In the genomic region with DNA sequence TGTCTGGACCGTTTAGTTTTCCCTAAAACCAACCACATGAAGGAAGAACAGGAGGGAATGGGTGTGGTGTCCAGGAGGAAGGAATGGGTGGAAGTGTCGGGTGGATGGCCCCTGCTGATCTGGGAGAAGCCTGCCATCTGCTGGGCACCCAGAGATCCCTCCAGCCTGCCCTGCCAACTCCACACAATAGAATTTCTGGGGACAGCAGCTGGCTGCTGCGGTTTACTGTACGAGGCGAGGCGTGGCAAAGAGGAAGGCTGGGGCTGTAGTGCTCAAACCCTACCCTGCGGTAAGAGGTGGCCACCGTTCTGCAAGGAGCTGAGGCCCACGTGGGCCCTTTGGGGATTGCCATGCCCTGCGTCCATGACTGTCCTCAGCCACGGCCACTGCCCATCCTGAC, we compare ENCODE assay signal across 9 mouse cellular contexts. TPM values are rescaled to one million over a fixed set of nuclear protein-coding genes. Genes with fewer than 3 reads are reported as not detected.
DNase-seq lines count a peak whose midpoint lies in the region; ATAC-seq lines count a peak whose summit lies in the region.
"Had no signal": no experiment of that assay in that cellular context is flagged by ENCODE, and none has a peak within 500 bp of the region (broad histone marks: within the 10 kb centered on the region; RNA-seq: fewer than 3 reads in every experiment).

No protein-coding gene starts in this region.

- peaks cover 14% of the 10 kb centered on the region for H3K4me1 ChIP-seq in forebrain, embryonic 14.5 days (ENCODE audit: control insufficient read depth, insufficient read depth, low read length)

- no peaks in the 10 kb centered on the region for H3K9me3 ChIP-seq in forebrain, embryonic 14.5 days (replicated peaks; ENCODE audit: control insufficient read depth, low read length)
- H3K9me3 ChIP-seq: liver, embryonic 15.5 days had no signal

- H3K4me3 ChIP-seq in forebrain, embryonic 14.5 days (ENCODE audit: low read depth, low read length): no peak overlapping the region
- H3K4me3 ChIP-seq: liver, embryonic 15.5 days had no signal

- peak overlapping the region; percentile 46; the same call in 1 of the 2 replicates for H3K9ac ChIP-seq in forebrain, embryonic 14.5 days (ENCODE audit: low read length)
- H3K9ac ChIP-seq: liver, embryonic 15.5 days had no signal

- no peaks in the 10 kb centered on the region for H3K27me3 ChIP-seq in forebrain, embryonic 14.5 days (replicated peaks; ENCODE audit: control insufficient read depth, insufficient read depth, low read length)
- H3K27me3 ChIP-seq: liver, embryonic 15.5 days had no signal

- H3K27ac ChIP-seq in forebrain, embryonic 14.5 days (ENCODE audit: low read depth, low read length): no peak overlapping the region
- H3K27ac ChIP-seq: liver, embryonic 15.5 days had no signal

- no peak overlapping the region for H3K4me2 ChIP-seq in forebrain, embryonic 14.5 days (ENCODE audit: low read length)
- H3K4me2 ChIP-seq: liver, embryonic 15.5 days had no signal

- peak; percentile 82 for DNase-seq in Muller cell, postnatal 12 days (ENCODE audit: inconsistent ontology term)
- DNase-seq in c-Kit-positive CD71-negative TER-119-negative erythroid progenitor cells, embryonic 14.5 days (ENCODE audit: low read depth): peak; percentile 58
- DNase-seq in forebrain, embryonic 14.5 days (ENCODE audit: low spot score): peak; percentile 85
- peak; percentile 84 for DNase-seq in heart, postnatal 4 days
- peak; percentile 64 for DNase-seq in layer of hippocampus, adult 9-11 months
- DNase-seq in lung, postnatal 4 days: peak; percentile 86
- DNase-seq in retina, postnatal 7 days (ENCODE audit: low read depth, low spot score): peak; percentile 53

- peak; percentile 80 for ATAC-seq in forebrain, embryonic 14.5 days
- no peak for ATAC-seq in erythroblast, adult 5-6 weeks (replicated peaks; ENCODE audit: low FRiP score, poor library complexity, severe bottlenecking)

- no peaks in the 10 kb centered on the region for H3K36me3 ChIP-seq in forebrain, embryonic 14.5 days (ENCODE audit: control insufficient read depth, insufficient read depth, low read length)
- H3K36me3 ChIP-seq: liver, embryonic 15.5 days had no signal

- WGBS in forebrain, embryonic 14.5 days: 25% methylated on average over 11 of the region's 11 CpGs

RNA-seq across cellular contexts. Expression of gene Tbc1d16, which starts 37.8 kb away (rescaled TPM):
- polyA plus RNA-seq in forebrain, embryonic 14.5 days (2014; fragmentation: Nextera tagmentation; extraction: Ambion mirVana): 24.6 and 35.8 TPM in 2 replicates
- total RNA-seq in heart, postnatal 4 days (2021): 10 to 100 TPM; 60.5 to 63.4 TPM
- 0.38 TPM in 1 of 2 replicates, not detected in the other for total RNA-seq in erythroblast, adult 5-6 weeks (2015; ENCODE audit: low replicate concordance)
- 0.09 and 0.42 TPM in 2 replicates for total RNA-seq in erythroblast, adult 5-6 weeks (2017; ENCODE audit: low replicate concordance)

RNA-seq across cellular contexts. Expression of gene Ccdc40, which starts 37.9 kb away (rescaled TPM):
- polyA plus RNA-seq in forebrain, embryonic 14.5 days (2014; fragmentation: Nextera tagmentation; extraction: Ambion mirVana): 11.0 and 12.5 TPM in 2 replicates
- 1 to 10 TPM in 1 of 2 experiments, under 1 TPM in 1; 0.27 to 1.4 TPM for total RNA-seq in heart, postnatal 4 days (2021)
- not detected in 2 replicates for total RNA-seq in erythroblast, adult 5-6 weeks (2015; ENCODE audit: low replicate concordance)
- total RNA-seq in erythroblast, adult 5-6 weeks (2017; ENCODE audit: low replicate concordance): 0.56 and 1.5 TPM in 2 replicates

Comparison
In these comparisons a context has a peak if more than half of its experiments do, and no peak if none do; other contexts are left out.
1. RNA of gene Tbc1d16, which starts 37.8 kb away (total RNA-seq): 60.5 to 63.4 TPM in heart, postnatal 4 days; 0.09 to 0.42 TPM in erythroblast, adult 5-6 weeks; every median in the first group is over 10 times any median in the second.
2. Peak in every context shown above with its lines, with median percentiles within 50 percentile points of each other: DNase-seq.